Mouse (Mus musculus) hindbrain, embryonic 12.5 days (tissue): ENCODE measurements at regions not wholly inside any gene's neighbourhood (a gene's known extent, or its start where the extent isn't known, plus 50 kb on each side); places are given as distances from the start of the nearest gene placed in this dataset.

Source experiments
- ATAC-seq: fragments of 200-750 bp; cut with Nextera tagmentation; 2 replicates; pipeline ENCODE4 v1.8.0; 2017; ENCODE audit warnings: moderate TSS enrichment; ENCODE audit not compliant: low FRiP score
- H3K27ac ChIP-seq: fragments of 300-500 bp; sonication (generic); 2 replicates; pipeline ENCODE4 v1.5.1; 2016; ENCODE audit warnings: mild to moderate bottlenecking
- H3K27me3 ChIP-seq: fragments of 300-500 bp; sonication (generic); 2 replicates; pipeline ENCODE4 v1.6.1; 2016; ENCODE audit warnings: mild to moderate bottlenecking
- H3K36me3 ChIP-seq: fragments of 300-500 bp; sonication (generic); 2 replicates; pipeline ENCODE4 v1.6.1; 2016; ENCODE audit warnings: mild to moderate bottlenecking
- H3K4me1 ChIP-seq: fragments of 300-500 bp; sonication (generic); 2 replicates; pipeline ENCODE4 v1.6.1; 2016
- H3K4me2 ChIP-seq: fragments of 300-500 bp; sonication (generic); replicated peaks from 2 replicates; pipeline ENCODE4 v1.6.1; 2016; ENCODE audit warnings: mild to moderate bottlenecking
- H3K4me3 ChIP-seq: fragments of 300-500 bp; sonication (generic); 2 replicates; pipeline ENCODE4 v1.5.1; 2016; ENCODE audit warnings: mild to moderate bottlenecking
- H3K9ac ChIP-seq: fragments of 300-500 bp; sonication (generic); 2 replicates; pipeline ENCODE4 v1.6.1; 2016; ENCODE audit warnings: mild to moderate bottlenecking, moderate library complexity
- H3K9me3 ChIP-seq: fragments of 300-500 bp; sonication (generic); replicated peaks from 2 replicates; pipeline ENCODE4 v1.6.1; 2016; ENCODE audit warnings: mild to moderate bottlenecking
- WGBS: fragments of 180-500 bp; shearing (Covaris S2); methylation state at CpG from one replicate; pipeline ENCODE4 v1.1.7; 2016; 5-methylcytosine and 5-hydroxymethylcytosine counted together

DNA sequence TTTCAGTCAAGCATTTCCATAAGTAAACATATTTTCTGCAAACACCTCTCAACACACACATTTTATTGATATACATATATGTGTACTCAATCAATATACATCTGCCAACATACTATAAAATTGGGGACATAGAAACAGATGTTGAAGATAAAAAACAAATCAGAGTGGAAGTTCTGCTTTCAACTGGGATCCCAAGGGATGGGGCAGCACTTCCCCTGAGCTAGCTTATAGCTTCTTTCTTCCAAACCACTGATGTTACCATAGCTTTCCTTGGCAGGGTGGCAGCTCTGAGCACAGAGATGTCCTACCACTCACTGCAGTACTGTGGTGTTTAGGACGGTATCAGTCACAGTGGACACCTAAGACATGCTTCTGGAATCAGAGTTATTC is 75.4 kb upstream of the Lnx1 start:
- no peak for ATAC-seq
- H3K9me3 ChIP-seq: no peaks in the 10 kb centered on the region
- H3K4me1 ChIP-seq: peaks cover 12% of the 10 kb centered on the region
- no peak overlapping the region for H3K9ac ChIP-seq
- no peaks in the 10 kb centered on the region for H3K27me3 ChIP-seq
- H3K27ac ChIP-seq: no peak overlapping the region
- H3K36me3 ChIP-seq: no peaks in the 10 kb centered on the region
- 100% methylated on average over 1 of the region's 1 CpGs for WGBS
- no peak overlapping the region for H3K4me2 ChIP-seq
- no peak overlapping the region for H3K4me3 ChIP-seq

DNA sequence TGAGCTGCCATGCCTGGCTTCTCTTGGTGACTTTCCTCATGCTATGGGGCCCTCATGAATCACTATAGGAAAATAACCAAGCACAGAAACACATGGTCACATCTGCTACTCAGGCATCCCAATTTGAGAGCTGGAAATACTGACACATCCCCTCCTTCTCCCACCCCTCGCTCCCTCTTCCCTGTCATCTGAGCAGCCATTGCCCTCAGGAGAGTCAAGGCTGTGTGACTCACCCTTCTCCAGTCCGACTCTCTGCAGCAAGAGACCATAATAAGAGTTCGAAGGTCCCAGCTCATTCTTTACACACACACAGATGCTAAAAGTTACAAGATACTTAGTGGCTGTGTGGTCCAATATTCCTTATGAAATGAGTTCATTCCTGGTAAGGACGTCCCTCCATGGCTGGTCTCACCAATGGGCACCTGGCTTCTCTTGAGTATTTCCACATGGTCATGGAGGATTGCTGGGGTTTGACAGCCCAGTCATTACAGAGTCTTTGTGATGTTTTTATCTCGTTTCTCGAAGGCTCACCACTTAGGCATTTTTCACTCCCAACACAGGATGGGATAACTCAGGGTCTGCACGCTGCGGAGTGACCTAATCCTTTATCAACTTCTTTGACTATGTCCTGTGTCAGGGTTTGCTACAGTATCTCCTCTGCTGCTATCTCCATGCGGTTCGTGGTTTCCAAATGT is 74.8 kb upstream of the Lnx1 start:
- Histone ChIP-seq H3K9me3 (no peaks in the 10 kb centered on the region), H3K4me2 (no peak overlapping the region), H3K36me3 (no peaks in the 10 kb centered on the region), H3K27ac (no peak overlapping the region), H3K4me1 (peaks cover 10% of the 10 kb centered on the region), H3K27me3 (no peaks in the 10 kb centered on the region), H3K4me3 (no peak overlapping the region), H3K9ac (no peak overlapping the region)
- no peak for ATAC-seq
- WGBS: 84% methylated on average over 10 of the region's 10 CpGs

DNA sequence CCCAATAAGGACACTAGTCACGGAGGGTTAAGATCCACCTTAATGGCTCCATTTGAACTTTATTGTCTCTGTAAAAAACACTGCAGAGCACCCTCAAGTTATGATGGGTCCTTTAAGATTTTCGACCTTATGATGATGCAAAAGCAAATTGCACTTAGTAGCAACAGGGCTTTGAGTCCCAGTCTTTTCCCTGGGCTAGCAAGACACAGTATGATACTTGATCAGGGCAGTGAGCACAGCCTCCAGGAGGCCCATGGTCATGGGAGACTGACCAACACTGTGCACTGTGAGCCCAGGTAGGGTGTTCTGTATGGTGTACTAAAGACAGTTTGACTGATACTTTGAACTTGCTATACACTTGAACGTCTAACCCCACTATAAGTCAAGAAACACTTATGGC is 73.4 kb upstream of the Lnx1 start:
- no peak for ATAC-seq
- no peaks in the 10 kb centered on the region for H3K36me3 ChIP-seq
- no peak overlapping the region for H3K27ac ChIP-seq
- H3K27me3 ChIP-seq: no peaks in the 10 kb centered on the region
- WGBS: 81% methylated on average over 3 of the region's 3 CpGs
- no peak overlapping the region for H3K4me2 ChIP-seq
- no peak overlapping the region for H3K4me3 ChIP-seq
- H3K9ac ChIP-seq: no peak overlapping the region
- peaks cover 9% of the 10 kb centered on the region for H3K4me1 ChIP-seq
- no peaks in the 10 kb centered on the region for H3K9me3 ChIP-seq

DNA sequence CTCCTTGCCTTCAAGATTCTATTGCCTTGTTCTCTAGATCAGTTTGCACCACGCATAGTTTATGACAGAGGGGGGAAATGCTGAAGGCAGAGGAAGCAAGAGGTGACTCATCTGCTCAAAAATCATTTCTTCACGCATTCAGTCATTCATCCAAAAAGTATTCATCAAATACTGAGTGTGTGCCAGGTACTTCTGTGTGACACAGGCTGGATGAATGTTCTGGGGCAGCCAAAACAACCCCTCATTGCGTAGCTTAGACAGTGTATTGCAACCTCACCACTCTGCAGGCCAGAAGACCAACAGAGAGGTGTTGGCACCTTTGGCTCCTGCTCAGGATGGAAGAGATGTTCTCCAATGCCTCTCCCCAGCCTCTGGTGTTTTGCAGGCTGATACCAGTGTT is 72.9 kb upstream of the Lnx1 start:
- Histone ChIP-seq H3K4me2 (no peak overlapping the region), H3K9me3 (no peaks in the 10 kb centered on the region), H3K9ac (no peak overlapping the region), H3K27ac (no peak overlapping the region), H3K4me3 (no peak overlapping the region), H3K4me1 (peaks cover 9% of the 10 kb centered on the region), H3K27me3 (no peaks in the 10 kb centered on the region), H3K36me3 (no peaks in the 10 kb centered on the region)
- ATAC-seq: no peak
- 86% methylated on average over 3 of the region's 3 CpGs for WGBS

GRCm38 (mm10) chr5:74773558-74774429 is 71.1 kb upstream of the Lnx1 start:
- ATAC-seq: no peak
- Histone ChIP-seq H3K27ac (no peak overlapping the region), H3K4me1 (no peaks in the 10 kb centered on the region), H3K27me3 (no peaks in the 10 kb centered on the region), H3K4me2 (no peak overlapping the region), H3K9me3 (no peaks in the 10 kb centered on the region), H3K4me3 (no peak overlapping the region), H3K9ac (no peak overlapping the region), H3K36me3 (no peaks in the 10 kb centered on the region)
- WGBS: 82% methylated on average over 14 of the region's 14 CpGs

- Histone ChIP-seq H3K4me1 (no peaks in the 10 kb centered on the region), H3K9ac (no peak overlapping the region), H3K27me3 (0 out of 2 replicates have a peak, but pooled peaks cover 3% of the 10 kb centered on the region), H3K27ac (no peak overlapping the region), H3K4me3 (no peak overlapping the region), H3K4me2 (no peak overlapping the region), H3K36me3 (no peaks in the 10 kb centered on the region), H3K9me3 (no peaks in the 10 kb centered on the region)
- WGBS: 89% methylated on average over 7 of the region's 7 CpGs
- ATAC-seq: no peak
Observed at GRCm38 (mm10) chr5:74771121-74771520, 68.4 kb upstream of the Lnx1 start.

DNA sequence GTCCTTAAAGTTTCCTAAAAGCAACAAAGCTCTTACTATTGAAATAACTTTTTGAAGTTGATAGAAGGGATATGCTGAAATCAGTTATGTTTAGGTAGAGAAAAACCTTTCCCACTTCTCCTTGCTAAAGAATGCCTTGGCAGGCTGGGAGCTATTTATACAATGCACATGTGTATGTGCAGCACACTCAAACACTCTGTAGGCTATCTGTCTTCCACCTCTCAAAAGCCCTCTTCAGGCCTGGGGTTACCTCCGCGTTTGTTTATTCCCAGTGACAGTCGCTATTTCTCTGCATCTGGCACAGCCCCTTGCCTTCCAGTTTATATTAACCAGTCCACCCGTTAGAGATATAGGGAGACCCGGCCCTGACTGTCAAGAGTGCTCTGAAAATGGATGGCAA is 66.3 kb upstream of the Lnx1 start:
- Histone ChIP-seq H3K9ac (no peak overlapping the region), H3K27me3 (0 out of 2 replicates have a peak, but pooled peaks cover 3% of the 10 kb centered on the region), H3K9me3 (no peaks in the 10 kb centered on the region), H3K27ac (no peak overlapping the region), H3K36me3 (no peaks in the 10 kb centered on the region), H3K4me3 (no peak overlapping the region), H3K4me1 (0 out of 2 replicates have a peak, but pooled peaks cover 13% of the 10 kb centered on the region), H3K4me2 (no peak overlapping the region)
- ATAC-seq: no peak
- WGBS: 80% methylated on average over 5 of the region's 5 CpGs

DNA sequence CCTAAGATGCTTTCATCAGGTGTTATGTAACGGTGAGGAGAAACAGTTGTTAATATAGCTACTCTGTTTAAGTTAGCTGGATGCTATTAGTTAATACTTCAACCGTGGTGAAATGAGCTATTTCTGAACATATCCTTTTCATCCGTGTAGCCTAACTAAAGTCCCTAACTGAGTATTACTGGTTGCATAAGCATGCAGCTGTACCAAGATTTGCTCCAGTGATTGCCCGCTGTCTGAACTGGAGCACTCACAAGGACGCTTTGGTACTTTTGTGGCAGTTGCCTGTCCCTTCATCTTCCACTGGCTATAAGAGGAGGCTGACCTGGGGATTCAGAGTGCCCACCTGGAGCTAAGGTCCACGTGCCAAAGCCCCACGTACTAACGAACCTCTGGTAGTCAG is 65.3 kb upstream of the Lnx1 start:
- Histone ChIP-seq H3K9me3 (no peaks in the 10 kb centered on the region), H3K4me1 (0 out of 2 replicates have a peak, but pooled peaks cover 13% of the 10 kb centered on the region), H3K4me2 (no peak overlapping the region), H3K9ac (no peak overlapping the region), H3K27ac (no peak overlapping the region), H3K27me3 (0 out of 2 replicates have a peak, but pooled peaks cover 3% of the 10 kb centered on the region), H3K36me3 (no peaks in the 10 kb centered on the region), H3K4me3 (no peak overlapping the region)
- WGBS: 81% methylated on average over 8 of the region's 8 CpGs
- ATAC-seq: no peak

DNA sequence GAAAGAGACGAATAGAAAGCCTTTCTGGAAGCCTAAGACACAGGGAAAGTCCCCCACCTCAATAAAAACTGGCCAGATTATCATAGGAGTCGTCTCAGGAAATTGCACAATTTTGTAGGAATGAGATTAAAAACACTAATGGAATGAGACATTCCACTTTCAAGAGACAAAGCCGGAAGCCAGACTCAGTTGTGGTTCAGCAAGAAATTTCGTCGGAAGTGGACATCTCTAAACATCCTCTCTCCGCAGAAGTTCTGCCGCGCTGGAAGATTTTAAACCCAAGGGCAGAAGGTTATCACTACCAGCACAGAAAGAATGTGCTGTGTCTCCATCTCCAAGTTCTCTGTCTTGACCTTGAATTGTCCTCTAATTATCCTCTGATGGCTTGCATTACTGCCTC is 63.5 kb upstream of the Lnx1 start:
- Histone ChIP-seq H3K4me1 (0 out of 2 replicates have a peak, but pooled peaks cover 13% of the 10 kb centered on the region), H3K9me3 (no peaks in the 10 kb centered on the region), H3K36me3 (no peaks in the 10 kb centered on the region), H3K27ac (no peak overlapping the region), H3K9ac (no peak overlapping the region), H3K4me3 (no peak overlapping the region), H3K4me2 (no peak overlapping the region), H3K27me3 (0 out of 2 replicates have a peak, but pooled peaks cover 3% of the 10 kb centered on the region)
- ATAC-seq: no peak
- 84% methylated on average over 8 of the region's 8 CpGs for whole genome bisulfite sequencing

GRCm38 (mm10) chr5:74765061-74765767 is 62.5 kb upstream of the Lnx1 start:
- H3K27ac ChIP-seq: no peak overlapping the region
- H3K9ac ChIP-seq: no peak overlapping the region
- WGBS: 49% methylated on average over 9 of the region's 9 CpGs
- ATAC-seq: peak; percentile 60; the same call in 1 of the 2 replicates
- no peak overlapping the region for H3K4me3 ChIP-seq
- no peaks in the 10 kb centered on the region for H3K36me3 ChIP-seq
- no peaks in the 10 kb centered on the region for H3K9me3 ChIP-seq
- H3K4me1 ChIP-seq: 0 out of 2 replicates have a peak, but pooled peaks cover 13% of the 10 kb centered on the region
- H3K4me2 ChIP-seq: no peak overlapping the region
- H3K27me3 ChIP-seq: 0 out of 2 replicates have a peak, but pooled peaks cover 3% of the 10 kb centered on the region

DNA sequence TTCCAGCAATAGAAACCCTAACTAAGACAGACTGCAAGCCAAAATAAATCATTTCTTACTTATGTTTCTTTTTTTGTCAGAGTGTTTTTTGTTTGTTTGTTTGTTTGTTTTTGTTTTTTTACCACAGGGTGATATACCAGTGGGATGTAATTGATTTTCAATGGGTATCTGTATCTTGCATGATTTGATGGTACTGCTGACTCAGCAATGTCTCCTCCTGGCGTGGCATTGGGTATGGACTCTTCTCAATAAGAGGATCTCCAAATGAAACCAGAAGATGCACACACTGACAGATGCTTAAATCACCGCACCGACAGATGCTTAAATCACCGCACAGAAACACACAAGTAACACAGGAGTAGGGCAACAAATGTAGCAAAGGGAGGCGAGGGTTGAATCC is 54.8 kb upstream of the Lnx1 start:
- Histone ChIP-seq H3K36me3 (no peaks in the 10 kb centered on the region), H3K27ac (no peak overlapping the region), H3K4me1 (no peaks in the 10 kb centered on the region), H3K27me3 (no peaks in the 10 kb centered on the region), H3K4me3 (no peak overlapping the region), H3K9ac (no peak overlapping the region), H3K4me2 (no peak overlapping the region), H3K9me3 (no peaks in the 10 kb centered on the region)
- WGBS: 93% methylated on average over 5 of the region's 5 CpGs
- ATAC-seq: no peak

DNA sequence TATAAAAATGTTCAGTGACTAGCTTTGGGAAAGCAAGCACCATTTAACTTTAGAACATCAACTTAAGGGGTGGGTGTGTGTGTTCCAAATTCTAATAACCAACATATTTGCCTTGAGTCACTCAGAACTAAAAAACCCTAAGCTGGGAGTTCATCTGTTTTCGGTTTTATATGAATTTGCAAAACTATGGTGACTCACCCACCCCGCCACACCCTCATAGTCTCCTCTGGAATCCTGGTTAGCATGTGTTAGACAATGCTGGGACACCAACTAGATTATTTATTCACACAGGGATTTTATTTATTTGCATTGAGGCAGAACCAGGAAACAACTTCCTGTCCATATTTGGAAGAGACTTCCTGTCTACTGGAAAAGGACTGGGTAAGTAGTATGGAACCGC is 50.2 kb upstream of the Lnx1 start:
- Histone ChIP-seq H3K27ac (no peak overlapping the region), H3K9ac (no peak overlapping the region), H3K9me3 (no peaks in the 10 kb centered on the region), H3K4me1 (no peaks in the 10 kb centered on the region), H3K4me3 (no peak overlapping the region), H3K36me3 (no peaks in the 10 kb centered on the region), H3K4me2 (no peak overlapping the region), H3K27me3 (no peaks in the 10 kb centered on the region)
- 93% methylated on average over 3 of the region's 3 CpGs for WGBS
- no peak for ATAC-seq
